Comparison of ENCODE assay signal across 8 mouse cellular contexts in the genomic region with DNA sequence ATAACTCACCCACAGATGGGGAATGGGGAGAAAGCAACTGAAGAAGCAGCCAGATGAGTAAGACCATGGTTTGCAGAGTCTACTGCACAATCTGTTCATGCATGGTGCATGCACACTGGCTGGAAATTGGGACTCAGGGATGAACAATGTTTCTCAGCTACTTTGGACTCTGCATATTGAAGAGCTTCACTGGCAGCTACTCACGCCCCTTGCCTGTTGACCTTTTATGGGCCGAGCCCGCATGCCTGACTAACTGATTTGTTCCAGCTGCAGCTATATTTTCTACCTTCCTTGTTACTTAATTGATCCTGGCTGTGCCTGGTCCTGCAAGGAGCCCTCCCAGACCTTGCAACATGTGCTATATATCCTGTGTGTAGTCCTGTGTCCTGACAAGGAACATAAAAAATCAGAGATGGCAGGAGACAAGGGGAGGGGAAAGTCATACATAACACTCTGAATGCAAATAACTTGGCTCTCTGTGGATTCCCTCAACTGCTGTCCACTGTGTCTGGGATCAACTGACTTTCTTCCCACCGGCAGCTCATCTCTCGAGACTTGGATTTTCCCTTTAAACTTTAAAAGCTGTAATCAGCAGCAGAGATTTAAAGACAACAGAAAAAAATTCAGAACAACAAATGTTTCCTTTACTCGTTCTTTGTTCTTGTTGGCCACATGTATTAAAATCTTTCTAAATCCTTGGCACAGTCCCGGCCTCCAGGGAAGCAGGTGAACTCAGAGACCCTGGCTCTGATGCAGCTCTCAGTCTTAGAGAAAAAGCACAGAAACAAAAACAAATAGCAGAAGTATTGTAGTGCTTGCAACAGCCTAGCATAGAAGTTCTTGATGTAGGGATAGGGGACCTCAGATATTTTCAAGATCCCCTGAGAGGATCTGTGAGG.
DNase-seq lines count a peak whose midpoint lies in the region; ATAC-seq lines count a peak whose summit lies in the region.

No protein-coding gene starts in this region.

- peak; percentile 84 for DNase-seq in heart, adult 11 months
- no peak for DNase-seq in heart, adult 9 months (ENCODE audit: low spot score in 2 of 2)
- DNase-seq in embryo, embryonic 11.5 days (ENCODE audit: low read depth, low spot score) = peak; percentile 64
- peak; percentile 4 to 6 for DNase-seq in kidney, postnatal 36 days
- peak; percentile 66 for DNase-seq in neural tube, embryonic 10.5 days (ENCODE audit: extremely low spot score, low spot score)
- no peak for DNase-seq in urinary bladder, adult 2 months (ENCODE audit: low spot score)
- no peak for DNase-seq in liver

- no peak for ATAC-seq in granulocyte monocyte progenitor cell, adult 5-6 weeks (replicated peaks; ENCODE audit: poor library complexity, severe bottlenecking)

Comparison
In these comparisons a context has a peak if more than half of its experiments do, and no peak if none do; other contexts are left out.
1. DNase-seq: peak in heart, adult 11 months (single experiment), embryo, embryonic 11.5 days (single experiment), kidney, postnatal 36 days (2 of 2) and neural tube, embryonic 10.5 days (single experiment); none in heart, adult 9 months (0 of 2), urinary bladder, adult 2 months (single experiment) and liver (single experiment).